Mouse (Mus musculus): ENCODE results near the gene Gm17359. TPM values are rescaled to one million over a fixed set of nuclear protein-coding genes. Genes with fewer than 3 reads are reported as not detected.
"Not testable (repeated sequence)": the region's sequence is repeated elsewhere in the genome, so short reads cannot be mapped to it uniquely, and the experiment has no call there.

Gene Gm17359
- polyA plus RNA-seq, 1 experiment from 2014 or later = not detected

GRCm38 (mm10) chr3:79418921-79419320, 82.5 kb downstream of the Gm17359 start:
- Histone ChIP-seq H3K36me3 (no peaks in the 10 kb centered on the region), H3K27me3 (no peaks in the 10 kb centered on the region), H3K9ac (no peak overlapping the region), H3K9me3 (replicated peaks) (no peaks in the 10 kb centered on the region), H3K4me3 (no peak overlapping the region), H3K4me1 (replicated peaks) (no peaks in the 10 kb centered on the region), H3K27ac (no peak overlapping the region), H3K4me2 (no peak overlapping the region)
- ATAC-seq (replicated peaks; ENCODE audit: insufficient number of reproducible peaks, insufficient read depth, low FRiP score, low read depth) = no peak
- WGBS = 85% methylated on average over 14 of the region's 14 CpGs

DNA sequence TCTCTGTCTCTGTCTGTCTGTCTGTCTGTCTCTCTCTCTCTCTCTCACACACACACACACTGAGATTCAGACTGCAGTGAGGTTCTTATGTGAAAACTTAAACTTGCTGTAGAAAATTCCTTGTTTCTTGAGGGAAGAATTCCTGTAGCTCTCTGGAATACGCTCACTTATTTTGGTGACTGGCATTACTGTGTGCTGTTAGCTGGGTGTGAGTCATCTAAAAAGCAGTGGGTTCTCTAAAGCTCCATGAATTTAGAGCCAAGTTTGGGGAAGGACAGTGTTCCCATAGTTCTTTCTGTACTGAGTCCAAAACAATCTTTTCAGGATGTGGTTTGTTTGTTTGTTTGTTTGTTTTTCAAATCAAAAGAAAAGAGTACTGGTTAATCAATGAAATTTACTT, 89.0 kb downstream of the Gm17359 start:
- H3K36me3 ChIP-seq = no peaks in the 10 kb centered on the region
- no peak overlapping the region for H3K4me2 ChIP-seq
- H3K9ac ChIP-seq = no peak overlapping the region
- H3K9me3 ChIP-seq (replicated peaks) = no peaks in the 10 kb centered on the region
- H3K4me1 ChIP-seq (replicated peaks) = no peaks in the 10 kb centered on the region
- 66% methylated on average over 1 of the region's 1 CpGs for WGBS
- no peak overlapping the region for H3K27ac ChIP-seq
- ATAC-seq (replicated peaks; ENCODE audit: insufficient number of reproducible peaks, insufficient read depth, low FRiP score, low read depth) = no peak
- H3K27me3 ChIP-seq = no peaks in the 10 kb centered on the region
- no peak overlapping the region for H3K4me3 ChIP-seq

DNA sequence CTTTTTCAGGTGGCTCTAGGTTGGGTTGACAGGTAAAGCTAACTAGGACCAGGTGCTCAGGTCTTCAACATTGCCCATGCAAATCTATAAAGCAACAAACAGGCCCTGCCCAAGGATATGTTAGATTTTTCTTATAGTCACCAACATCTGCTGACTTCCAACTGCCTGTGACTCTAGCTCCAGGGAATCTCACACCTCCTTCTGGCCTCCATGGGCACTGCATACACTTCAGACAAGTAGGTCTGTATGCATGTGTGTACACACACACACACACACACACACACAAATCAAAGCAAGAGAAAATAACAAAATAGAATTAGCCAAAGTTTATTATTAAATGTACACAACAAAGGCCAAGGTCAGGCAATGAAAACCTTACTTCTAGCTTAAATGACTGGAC, 97.1 kb downstream of the Gm17359 start:
- Histone ChIP-seq H3K9me3 (replicated peaks) (no peaks in the 10 kb centered on the region), H3K27me3 (no peaks in the 10 kb centered on the region), H3K4me1 (replicated peaks) (no peaks in the 10 kb centered on the region), H3K36me3 (no peaks in the 10 kb centered on the region), H3K27ac (no peak overlapping the region), H3K4me3 (no peak overlapping the region), H3K9ac (no peak overlapping the region), H3K4me2 (no peak overlapping the region)
- no peak for ATAC-seq (replicated peaks; ENCODE audit: insufficient number of reproducible peaks, insufficient read depth, low FRiP score, low read depth)

- no peaks in the 10 kb centered on the region for H3K4me1 ChIP-seq (replicated peaks)
- H3K36me3 ChIP-seq = no peaks in the 10 kb centered on the region
- no peak overlapping the region for H3K4me2 ChIP-seq
- no peak for ATAC-seq (replicated peaks; ENCODE audit: insufficient number of reproducible peaks, insufficient read depth, low FRiP score, low read depth)
- H3K27me3 ChIP-seq = no peaks in the 10 kb centered on the region
- no peaks in the 10 kb centered on the region for H3K9me3 ChIP-seq (replicated peaks)
- no peak overlapping the region for H3K27ac ChIP-seq
- H3K9ac ChIP-seq = no peak overlapping the region
- H3K4me3 ChIP-seq = no peak overlapping the region
- WGBS = 79% methylated on average over 9 of the region's 9 CpGs
Observed at GRCm38 (mm10) chr3:79434436-79434835, 98.0 kb downstream of the Gm17359 start.

- no peak overlapping the region for H3K4me3 ChIP-seq
- no peaks in the 10 kb centered on the region for H3K9me3 ChIP-seq (replicated peaks)
- H3K4me1 ChIP-seq (replicated peaks) = no peaks in the 10 kb centered on the region
- H3K36me3 ChIP-seq = no peaks in the 10 kb centered on the region
- no peak overlapping the region for H3K27ac ChIP-seq
- 56% methylated on average over 5 of the region's 5 CpGs for WGBS
- H3K9ac ChIP-seq = no peak overlapping the region
- ATAC-seq (replicated peaks; ENCODE audit: insufficient number of reproducible peaks, insufficient read depth, low FRiP score, low read depth) = no peak
- H3K27me3 ChIP-seq = no peaks in the 10 kb centered on the region
- no peak overlapping the region for H3K4me2 ChIP-seq
Observed at GRCm38 (mm10) chr3:79434985-79435384, 98.5 kb downstream of the Gm17359 start.

DNA sequence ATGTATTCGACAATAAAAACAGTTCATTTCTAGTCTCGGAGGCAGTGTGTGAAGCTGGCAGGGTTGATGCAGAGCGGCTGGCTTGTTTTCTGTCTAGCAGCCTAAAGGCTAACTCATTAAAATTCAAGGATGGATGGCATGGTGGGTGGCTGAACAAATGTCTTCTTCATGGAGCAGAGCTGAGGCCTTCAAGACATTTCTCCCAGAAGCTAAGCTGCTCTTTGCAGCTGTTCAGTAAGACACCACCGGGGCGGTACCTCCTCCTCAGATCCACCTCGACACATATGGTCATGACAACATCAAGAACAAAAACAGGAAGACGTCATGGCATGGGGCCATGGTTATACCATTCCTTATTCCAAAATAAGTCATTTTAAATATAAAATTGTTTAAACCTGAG, 99.7 kb downstream of the Gm17359 start:
- WGBS = 81% methylated on average over 7 of the region's 7 CpGs

GRCm38 (mm10) chr3:79438276-79438675, 101.8 kb downstream of the Gm17359 start:
- Histone ChIP-seq H3K4me3 (no peak overlapping the region), H3K36me3 (no peaks in the 10 kb centered on the region), H3K27me3 (no peaks in the 10 kb centered on the region), H3K27ac (no peak overlapping the region), H3K4me1 (replicated peaks) (no peaks in the 10 kb centered on the region), H3K4me2 (no peak overlapping the region), H3K9ac (no peak overlapping the region), H3K9me3 (replicated peaks) (no peaks in the 10 kb centered on the region)
- no peak for ATAC-seq (replicated peaks; ENCODE audit: insufficient number of reproducible peaks, insufficient read depth, low FRiP score, low read depth)
- 90% methylated on average over 3 of the region's 3 CpGs for WGBS

More for the DNA sequence above, 99.7 kb downstream of the Gm17359 start:
- H3K9ac ChIP-seq = no peak overlapping the region
- ATAC-seq (replicated peaks; ENCODE audit: insufficient number of reproducible peaks, insufficient read depth, low FRiP score, low read depth) = no peak
- H3K36me3 ChIP-seq = no peaks in the 10 kb centered on the region
- H3K4me3 ChIP-seq = no peak overlapping the region
- H3K27me3 ChIP-seq = no peaks in the 10 kb centered on the region
- no peak overlapping the region for H3K4me2 ChIP-seq
- H3K27ac ChIP-seq = no peak overlapping the region
- no peaks in the 10 kb centered on the region for H3K4me1 ChIP-seq (replicated peaks)
- H3K9me3 ChIP-seq (replicated peaks) = no peaks in the 10 kb centered on the region

GRCm38 (mm10) chr3:79440976-79441491, 104.6 kb downstream of the Gm17359 start:
- 72% methylated on average over 12 of the region's 12 CpGs for WGBS

DNA sequence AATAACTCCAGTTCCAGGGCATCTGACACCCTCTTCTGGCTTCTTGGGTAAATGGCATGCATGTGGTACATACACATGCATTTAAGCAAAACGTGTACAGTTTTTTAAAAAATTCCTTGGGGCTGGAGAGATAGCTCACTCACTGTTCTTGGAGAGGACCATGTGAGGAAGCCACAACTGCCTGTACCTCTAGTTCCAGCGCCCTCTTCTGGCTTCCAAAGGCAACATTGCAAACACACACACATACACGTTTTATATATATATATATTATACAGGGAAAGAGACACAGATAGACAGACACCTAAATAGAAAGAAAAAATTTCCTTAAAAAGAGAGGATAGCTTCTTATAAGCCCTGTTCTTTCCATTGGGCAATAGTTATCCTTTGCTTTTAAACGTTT, 107.4 kb downstream of the Gm17359 start:
- no peak overlapping the region for H3K4me2 ChIP-seq
- no peak overlapping the region for H3K4me3 ChIP-seq
- 0 out of 2 replicates have a peak, but pooled peaks cover 2% of the 10 kb centered on the region for H3K4me1 ChIP-seq (replicated peaks)
- no peak overlapping the region for H3K27ac ChIP-seq
- no peak overlapping the region for H3K9ac ChIP-seq
- H3K9me3 ChIP-seq (replicated peaks) = no peaks in the 10 kb centered on the region
- no peak for ATAC-seq (replicated peaks; ENCODE audit: insufficient number of reproducible peaks, insufficient read depth, low FRiP score, low read depth)
- no peaks in the 10 kb centered on the region for H3K27me3 ChIP-seq
- WGBS = 62% methylated on average over 4 of the region's 4 CpGs
- H3K36me3 ChIP-seq = no peaks in the 10 kb centered on the region

More at GRCm38 (mm10) chr3:79440976-79441491, 104.6 kb downstream of the Gm17359 start:
- H3K27ac ChIP-seq = no peak overlapping the region
- ATAC-seq (replicated peaks; ENCODE audit: insufficient number of reproducible peaks, insufficient read depth, low FRiP score, low read depth) = no peak
- H3K27me3 ChIP-seq = no peaks in the 10 kb centered on the region
- no peaks in the 10 kb centered on the region for H3K36me3 ChIP-seq
- no peak overlapping the region for H3K9ac ChIP-seq
- H3K9me3 ChIP-seq (replicated peaks) = no peaks in the 10 kb centered on the region
- no peak overlapping the region for H3K4me3 ChIP-seq
- no peak overlapping the region for H3K4me2 ChIP-seq
- H3K4me1 ChIP-seq (replicated peaks) = 0 out of 2 replicates have a peak, but pooled peaks cover 2% of the 10 kb centered on the region

DNA sequence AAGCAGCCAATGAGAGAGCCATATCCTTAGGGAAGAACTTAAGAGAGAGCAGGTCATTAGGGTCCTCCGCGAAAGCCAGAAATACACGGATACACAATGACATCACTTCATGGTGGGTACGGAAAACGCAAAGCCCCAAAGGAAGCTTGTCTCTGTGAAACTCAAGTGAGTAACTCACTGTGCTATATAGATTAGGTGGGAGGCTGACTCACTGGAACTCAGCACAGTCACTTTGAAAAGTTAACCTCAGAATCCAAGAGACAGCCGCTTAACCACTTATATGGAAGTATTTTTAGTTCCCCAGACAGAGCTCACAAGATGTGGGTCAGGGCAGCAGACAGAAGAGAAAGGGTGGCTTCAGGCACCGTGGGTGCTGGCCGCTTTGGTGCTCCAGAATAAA, 108.6 kb downstream of the Gm17359 start:
- no peak for ATAC-seq (replicated peaks; ENCODE audit: insufficient number of reproducible peaks, insufficient read depth, low FRiP score, low read depth)
- no peak overlapping the region for H3K9ac ChIP-seq

GRCm38 (mm10) chr3:79446124-79446523, 109.7 kb downstream of the Gm17359 start:
- Histone ChIP-seq H3K27me3 (no peaks in the 10 kb centered on the region), H3K9ac (no peak overlapping the region), H3K9me3 (replicated peaks) (no peaks in the 10 kb centered on the region), H3K4me3 (no peak overlapping the region), H3K4me1 (replicated peaks) (0 out of 2 replicates have a peak, but pooled peaks cover 2% of the 10 kb centered on the region), H3K36me3 (no peaks in the 10 kb centered on the region), H3K27ac (no peak overlapping the region), H3K4me2 (no peak overlapping the region)
- WGBS = 88% methylated on average over 4 of the region's 4 CpGs
- ATAC-seq (replicated peaks; ENCODE audit: insufficient number of reproducible peaks, insufficient read depth, low FRiP score, low read depth) = no peak

More for the DNA sequence above, 108.6 kb downstream of the Gm17359 start:
- Histone ChIP-seq H3K4me1 (replicated peaks) (0 out of 2 replicates have a peak, but pooled peaks cover 2% of the 10 kb centered on the region), H3K27ac (no peak overlapping the region), H3K4me2 (no peak overlapping the region), H3K27me3 (no peaks in the 10 kb centered on the region), H3K4me3 (no peak overlapping the region), H3K9me3 (replicated peaks) (no peaks in the 10 kb centered on the region), H3K36me3 (no peaks in the 10 kb centered on the region)
- 57% methylated on average over 8 of the region's 8 CpGs for WGBS

DNA sequence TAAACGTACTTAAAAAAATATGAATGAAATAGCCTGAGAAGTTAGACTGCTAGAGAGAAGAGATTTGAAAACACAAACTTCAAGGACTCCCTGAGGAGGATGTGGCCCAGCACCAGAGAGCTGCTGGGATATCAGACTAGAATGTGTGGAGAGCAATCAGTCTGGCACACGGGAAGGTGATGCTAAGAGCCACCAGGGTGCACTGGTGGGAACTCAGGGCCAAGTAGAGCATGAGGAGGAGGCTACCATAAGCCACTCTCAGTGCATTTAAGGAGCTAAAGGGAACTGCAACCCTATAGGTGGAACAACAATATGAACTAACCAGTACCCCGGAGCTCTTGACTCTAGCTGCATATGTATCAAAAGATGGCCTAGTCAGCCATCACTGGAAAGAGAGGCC, 110.2 kb downstream of the Gm17359 start:
- H3K9me3 ChIP-seq (replicated peaks); ATAC-seq (replicated peaks; ENCODE audit: insufficient number of reproducible peaks, insufficient read depth, low FRiP score, low read depth); H3K27me3 ChIP-seq; H3K4me1 ChIP-seq (replicated peaks); H3K4me2 ChIP-seq; H3K36me3 ChIP-seq; H3K27ac ChIP-seq; H3K4me3 ChIP-seq; H3K9ac ChIP-seq: not testable (repeated sequence)
- 70% methylated on average over 3 of the region's 3 CpGs for WGBS

All from heart, embryonic 15.5 days (tissue).